Mouse (Mus musculus) common myeloid progenitor, adult 5-6 weeks (primary cell): ENCODE data around the gene Arhgef11. TPM values are rescaled to one million over a fixed set of nuclear protein-coding genes. Genes with fewer than 3 reads are reported as not detected.

Source experiments
- ATAC-seq: replicated peaks from 2 replicates; pipeline ENCODE4 v1.8.0; 2016; ENCODE audit warnings: low read depth, mild to moderate bottlenecking, moderate TSS enrichment, inconsistent platforms; ENCODE audit not compliant: poor library complexity, severe bottlenecking
- total RNA-seq: library from RNA; stranded (forward); fragments of 200-1000, 187-1606 nt; gene quantifications from 2 replicates; pipeline ENCODE4 v1.2.3, GENCODE M21; 2017

Arhgef11 gene
- total RNA-seq, 1 experiment from 2014 or later: 7.9 TPM

- ATAC-seq: no peak
Observed at GRCm38 (mm10) chr3:87753829-87754228, 136.5 kb downstream of the Arhgef11 start.

GRCm38 (mm10) chr3:87755964-87756363 lies 138.6 kb downstream of the Arhgef11 start:
- peak; percentile 97 for ATAC-seq

- ATAC-seq: no peak
Observed at GRCm38 (mm10) chr3:87756488-87756887, 139.1 kb downstream of the Arhgef11 start.

GRCm38 (mm10) chr3:87758641-87759040 lies 141.3 kb downstream of the Arhgef11 start:
- no peak for ATAC-seq

- no peak for ATAC-seq
Observed at GRCm38 (mm10) chr3:87761408-87762375, 144.3 kb downstream of the Arhgef11 start.

- no peak for ATAC-seq
Observed at GRCm38 (mm10) chr3:87763202-87763601, 145.8 kb downstream of the Arhgef11 start.

- no peak for ATAC-seq
Observed at GRCm38 (mm10) chr3:87763683-87764289, 146.4 kb downstream of the Arhgef11 start.

- ATAC-seq: no peak
Observed at GRCm38 (mm10) chr3:87764506-87764905, 147.1 kb downstream of the Arhgef11 start.

- peak; percentile 83 for ATAC-seq
Observed at GRCm38 (mm10) chr3:87765091-87765490, 147.7 kb downstream of the Arhgef11 start.

GRCm38 (mm10) chr3:87765631-87766283 lies 148.4 kb downstream of the Arhgef11 start:
- ATAC-seq: no peak

GRCm38 (mm10) chr3:87766284-87766667 lies 148.9 kb downstream of the Arhgef11 start:
- ATAC-seq: no peak

- ATAC-seq: no peak; the same call in 1 of the 2 replicates
Observed at GRCm38 (mm10) chr3:87767764-87768163, 150.4 kb downstream of the Arhgef11 start.

- no peak for ATAC-seq
Observed at GRCm38 (mm10) chr3:87768431-87768830, 151.1 kb downstream of the Arhgef11 start.

GRCm38 (mm10) chr3:87768844-87769243 lies 151.5 kb downstream of the Arhgef11 start:
- ATAC-seq: peak; percentile 31

- no peak for ATAC-seq
Observed at GRCm38 (mm10) chr3:87769506-87769905, 152.1 kb downstream of the Arhgef11 start.

- ATAC-seq: no peak; the same call in 1 of the 2 replicates
Observed at GRCm38 (mm10) chr3:87770280-87770679, 152.9 kb downstream of the Arhgef11 start.

- ATAC-seq: no peak
Observed at GRCm38 (mm10) chr3:87771088-87771487, 153.7 kb downstream of the Arhgef11 start.

GRCm38 (mm10) chr3:87778283-87778682 lies 160.9 kb downstream of the Arhgef11 start:
- no peak for ATAC-seq

- no peak for ATAC-seq
Observed at GRCm38 (mm10) chr3:87779086-87779485, 161.7 kb downstream of the Arhgef11 start.

GRCm38 (mm10) chr3:87783282-87784023 lies 166.1 kb downstream of the Arhgef11 start:
- no peak for ATAC-seq
